Mouse (Mus musculus) limb, embryonic 12.5 days (tissue): ENCODE data around the gene E030018B13Rik. TPM values are rescaled to one million over a fixed set of nuclear protein-coding genes. Genes with fewer than 3 reads are reported as not detected.

ENCODE experiments used
- polyA plus RNA-seq: library from polyadenylated mRNA; unstranded; fragments of >200 nt; fragmentation: Nextera tagmentation; extraction: Ambion mirVana; gene quantifications from 2 replicates; pipeline ENCODE4 v1.2.1, GENCODE M21; 2016

Gene E030018B13Rik
- polyA plus RNA-seq, 1 experiment from 2014 or later: not detected

Other genes starting within 250 kb of the E030018B13Rik start
- 16.9 and 17.0 TPM in 2 replicates for gene Klf13, start 22.1 kb downstream of the E030018B13Rik start, polyA plus RNA-seq
- 0.37 and 0.68 TPM in 2 replicates for gene Trpm1, start 237.0 kb downstream of the E030018B13Rik start, polyA plus RNA-seq